ENCODE assay signal across 8 mouse cellular contexts in the genomic region with DNA sequence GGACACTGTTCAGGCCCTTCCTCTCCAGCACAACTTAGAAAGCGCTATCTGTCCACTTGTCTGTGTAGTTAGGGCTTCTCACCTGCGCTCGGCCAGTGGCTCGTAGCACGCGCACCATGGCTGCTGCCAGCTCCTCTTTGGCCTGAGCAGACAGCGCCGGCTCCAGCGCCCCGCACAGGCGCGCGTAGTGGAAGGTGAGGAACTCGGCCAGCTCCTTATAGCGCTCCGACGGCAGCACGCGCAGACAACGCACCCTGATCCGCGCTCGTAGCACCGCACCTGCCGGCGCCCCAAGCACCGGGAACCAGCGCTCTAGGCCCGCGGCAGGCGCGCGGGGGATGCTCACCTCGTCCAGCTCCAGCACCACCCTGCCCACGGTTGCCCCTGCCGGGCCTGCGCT. TPM values are rescaled to one million over a fixed set of nuclear protein-coding genes. Genes with fewer than 3 reads are reported as not detected.
DNase-seq lines count a peak whose midpoint lies in the region; ATAC-seq and TF ChIP-seq lines count a peak whose summit lies in the region.

No protein-coding gene starts in this region.

- peak overlapping the region; percentile 23 for H3K9ac ChIP-seq in ES-E14 (ENCODE audit: insufficient read depth, low read depth, low read length, poor library complexity, severe bottlenecking)
- no peak overlapping the region for H3K9ac ChIP-seq in hindbrain, embryonic 12.5 days

- ATAC-seq in hindbrain, embryonic 12.5 days (ENCODE audit: low FRiP score) = no peak

- H3K36me3 ChIP-seq in ES-E14 (ENCODE audit: control insufficient read depth, insufficient read depth, low read length, poor library complexity, severe bottlenecking) = no peaks in the 10 kb centered on the region
- no peaks in the 10 kb centered on the region for H3K36me3 ChIP-seq in hindbrain, embryonic 12.5 days
- H3K36me3 ChIP-seq in midbrain, embryonic 10.5 days = no peaks in the 10 kb centered on the region

- no peak overlapping the region for H3K27ac ChIP-seq in gastrocnemius, adult 2 months
- no peak overlapping the region for H3K27ac ChIP-seq in ES-E14 (ENCODE audit: insufficient read depth, low read depth, low read length, poor library complexity, severe bottlenecking)
- no peak overlapping the region for H3K27ac ChIP-seq in hindbrain, embryonic 12.5 days
- no peak overlapping the region for H3K27ac ChIP-seq in midbrain, embryonic 10.5 days (replicated peaks)

- peaks cover 86% of the 10 kb centered on the region for H3K27me3 ChIP-seq in hindbrain, embryonic 12.5 days
- H3K27me3 ChIP-seq in midbrain, embryonic 10.5 days (ENCODE audit: low read depth, poor library complexity, severe bottlenecking) = peaks cover 85% of the 10 kb centered on the region

- peak; percentile 43 for DNase-seq in gastrocnemius, adult 2 months
- no peak for DNase-seq in gastrocnemius, postnatal 25 days
- DNase-seq in ES-E14 (ENCODE audit: low read depth, low spot score) = no peak
- no peak for DNase-seq in midbrain, embryonic 10.5 days (ENCODE audit: low spot score)
- DNase-seq in frontal cortex, postnatal 25 days (ENCODE audit: low spot score in 2 of 2) = no peak
- no peak for DNase-seq in layer of hippocampus, postnatal 25 days (ENCODE audit: extremely low spot score in 1 of 2, low spot score in 1 of 2)
- DNase-seq in adrenal gland, postnatal 14 days = no peak

- no peaks in the 10 kb centered on the region for H3K4me1 ChIP-seq in ES-E14 (ENCODE audit: control insufficient read depth in 2 of 2, insufficient read depth in 2 of 2, low read length in 2 of 2, poor library complexity in 1 of 2)
- peaks cover 7% of the 10 kb centered on the region for H3K4me1 ChIP-seq in hindbrain, embryonic 12.5 days
- H3K4me1 ChIP-seq in midbrain, embryonic 10.5 days = peaks cover 17% of the 10 kb centered on the region

- TF ChIP-seq CTCF in gastrocnemius, adult 2 months (IDR thresholded peaks at IDR 0.05) = no peak

- intact Hi-C loops in gastrocnemius, adult 2 months (cut with DNase I) = no loop called here

- in situ Hi-C loops in ES-E14 (cut with MboI; ENCODE audit: low sequenced_read_pairs in 2 of 2, unreplicated experiment in 2 of 2) = no loop called here

- H3K4me3 ChIP-seq in gastrocnemius, adult 2 months = peak overlapping the region; percentile 54
- H3K4me3 ChIP-seq in ES-E14 (ENCODE audit: insufficient read depth in 1 of 2, low read depth in 1 of 2, low read length in 2 of 2, poor library complexity in 1 of 2, severe bottlenecking in 1 of 2) = peak overlapping the region; percentile 51 to 58
- peak overlapping the region; percentile 5 for H3K4me3 ChIP-seq in hindbrain, embryonic 12.5 days
- H3K4me3 ChIP-seq in midbrain, embryonic 10.5 days = peak overlapping the region; percentile 35

- H3K9me3 ChIP-seq in ES-E14 (ENCODE audit: control insufficient read depth, insufficient read depth, low read depth, low read length) = no peaks in the 10 kb centered on the region
- H3K9me3 ChIP-seq in hindbrain, embryonic 12.5 days (replicated peaks) = no peaks in the 10 kb centered on the region
- H3K9me3 ChIP-seq in midbrain, embryonic 10.5 days (replicated peaks) = no peaks in the 10 kb centered on the region

- WGBS in hindbrain, embryonic 12.5 days = 5% methylated on average over 36 of the region's 37 CpGs
- WGBS in midbrain, embryonic 10.5 days = 4% methylated on average over 37 of the region's 37 CpGs

- peak overlapping the region; percentile 35 for H3K4me2 ChIP-seq in hindbrain, embryonic 12.5 days (replicated peaks)

TF ChIP-seq in ES-E14, 5 proteins besides CTCF, POLR2A, EP300 and RAD21:
- TF ChIP-seq ZNF384 (IDR thresholded peaks at IDR 0.05; ENCODE audit: low read depth, low read length) (no peak), MAFK (IDR thresholded peaks at IDR 0.05; ENCODE audit: insufficient read depth, low read depth, low read length) (no peak), ZC3H11A (IDR thresholded peaks at IDR 0.05; ENCODE audit: borderline replicate concordance, low read depth, low read length) (no peak), HCFC1 (IDR thresholded peaks at IDR 0.05; ENCODE audit: borderline replicate concordance, insufficient read depth, low read length) (no peak), CHD2 (IDR thresholded peaks at IDR 0.05; ENCODE audit: low read depth, low read length) (no peak)

RNA-seq across cellular contexts. Expression of gene Wiz, which starts 7.0 kb away (rescaled TPM):
- total RNA-seq in gastrocnemius, adult 2 months (2021) = 10 to 100 TPM; 13.0 to 13.7 TPM
- total RNA-seq in gastrocnemius, postnatal 25 days (2021) = 10 to 100 TPM; 10.9 TPM
- 10.4 and 12.4 TPM in 2 replicates for total RNA-seq in ES-E14 (2012; rRNA removed)
- polyA plus RNA-seq in hindbrain, embryonic 12.5 days (2016; fragmentation: Nextera tagmentation; extraction: Ambion mirVana) = 45.6 and 52.2 TPM in 2 replicates
- 22.3 and 25.6 TPM in 2 replicates for polyA plus RNA-seq in midbrain, embryonic 10.5 days (2016; fragmentation: Nextera tagmentation; extraction: Ambion mirVana)
- total RNA-seq in layer of hippocampus, postnatal 25 days (2021) = 10 to 100 TPM; 48.3 to 57.7 TPM
- total RNA-seq in adrenal gland, postnatal 14 days (2021) = 41.8 and 47.9 TPM in 2 replicates

RNA-seq across cellular contexts. Expression of gene Rasal3, which starts 7.1 kb away (rescaled TPM):
- under 1 TPM; 0.06 to 0.31 TPM for total RNA-seq in gastrocnemius, adult 2 months (2021)
- under 1 TPM in 1 of 2 experiments, not detected in 1; 0.27 TPM for total RNA-seq in gastrocnemius, postnatal 25 days (2021)
- 0.76 and 1.2 TPM in 2 replicates for total RNA-seq in ES-E14 (2012; rRNA removed)
- 0.39 and 0.72 TPM in 2 replicates for polyA plus RNA-seq in hindbrain, embryonic 12.5 days (2016; fragmentation: Nextera tagmentation; extraction: Ambion mirVana)
- polyA plus RNA-seq in midbrain, embryonic 10.5 days (2016; fragmentation: Nextera tagmentation; extraction: Ambion mirVana) = 0.40 and 0.42 TPM in 2 replicates
- total RNA-seq in layer of hippocampus, postnatal 25 days (2021) = 1 to 10 TPM; 2.9 to 3.4 TPM
- 1.7 and 18.1 TPM in 2 replicates for total RNA-seq in adrenal gland, postnatal 14 days (2021)

RNA-seq across cellular contexts. Expression of gene Pglyrp2, which starts 27.7 kb away (rescaled TPM):
- total RNA-seq in gastrocnemius, adult 2 months (2021) = not detected
- not detected for total RNA-seq in gastrocnemius, postnatal 25 days (2021)
- not detected in 2 replicates for total RNA-seq in ES-E14 (2012; rRNA removed)
- 0.08 TPM in 1 of 2 replicates, not detected in the other for polyA plus RNA-seq in hindbrain, embryonic 12.5 days (2016; fragmentation: Nextera tagmentation; extraction: Ambion mirVana)
- 0.07 TPM in 1 of 2 replicates, not detected in the other for polyA plus RNA-seq in midbrain, embryonic 10.5 days (2016; fragmentation: Nextera tagmentation; extraction: Ambion mirVana)
- not detected for total RNA-seq in layer of hippocampus, postnatal 25 days (2021)
- 4.2 and 14.2 TPM in 2 replicates for total RNA-seq in adrenal gland, postnatal 14 days (2021)

RNA-seq across cellular contexts. Expression of gene Akap8l, which starts 45.9 kb away (rescaled TPM):
- total RNA-seq in gastrocnemius, adult 2 months (2021) = 10 to 100 TPM; 34.5 to 43.4 TPM
- 10 to 100 TPM; 26.0 to 33.3 TPM for total RNA-seq in gastrocnemius, postnatal 25 days (2021)
- 63.6 and 126 TPM in 2 replicates for total RNA-seq in ES-E14 (2012; rRNA removed)
- polyA plus RNA-seq in hindbrain, embryonic 12.5 days (2016; fragmentation: Nextera tagmentation; extraction: Ambion mirVana) = 134 and 138 TPM in 2 replicates
- 90.2 and 106 TPM in 2 replicates for polyA plus RNA-seq in midbrain, embryonic 10.5 days (2016; fragmentation: Nextera tagmentation; extraction: Ambion mirVana)
- total RNA-seq in layer of hippocampus, postnatal 25 days (2021) = 100 to 1,000 TPM; 140 to 197 TPM
- 85.5 and 95.0 TPM in 2 replicates for total RNA-seq in adrenal gland, postnatal 14 days (2021)

RNA-seq across cellular contexts. Expression of gene Cyp4f39, which starts 56.3 kb away (rescaled TPM):
- total RNA-seq in gastrocnemius, adult 2 months (2021) = 1 to 10 TPM in 1 of 2 experiments, under 1 TPM in 1; 0.33 to 2.3 TPM
- total RNA-seq in gastrocnemius, postnatal 25 days (2021) = 10 to 100 TPM in 1 of 2 experiments, under 1 TPM in 1; 0.26 to 22.0 TPM
- 2.8 and 4.8 TPM in 2 replicates for total RNA-seq in ES-E14 (2012; rRNA removed)
- polyA plus RNA-seq in hindbrain, embryonic 12.5 days (2016; fragmentation: Nextera tagmentation; extraction: Ambion mirVana) = 0.99 and 1.3 TPM in 2 replicates
- polyA plus RNA-seq in midbrain, embryonic 10.5 days (2016; fragmentation: Nextera tagmentation; extraction: Ambion mirVana) = 0.15 and 0.87 TPM in 2 replicates
- not detected for total RNA-seq in layer of hippocampus, postnatal 25 days (2021)
- total RNA-seq in adrenal gland, postnatal 14 days (2021) = not detected in 2 replicates
